Mouse (Mus musculus): ENCODE results near the gene Zfp1. TPM values are rescaled to one million over a fixed set of nuclear protein-coding genes. Genes with fewer than 3 reads are reported as not detected.
A peak's percentile ranks its signal among the peaks of the same experiment; 100 is the strongest.

The Zfp1 gene
- total RNA-seq, 2 experiments from 2014 or later: 6.4 to 6.5 TPM

DNA sequence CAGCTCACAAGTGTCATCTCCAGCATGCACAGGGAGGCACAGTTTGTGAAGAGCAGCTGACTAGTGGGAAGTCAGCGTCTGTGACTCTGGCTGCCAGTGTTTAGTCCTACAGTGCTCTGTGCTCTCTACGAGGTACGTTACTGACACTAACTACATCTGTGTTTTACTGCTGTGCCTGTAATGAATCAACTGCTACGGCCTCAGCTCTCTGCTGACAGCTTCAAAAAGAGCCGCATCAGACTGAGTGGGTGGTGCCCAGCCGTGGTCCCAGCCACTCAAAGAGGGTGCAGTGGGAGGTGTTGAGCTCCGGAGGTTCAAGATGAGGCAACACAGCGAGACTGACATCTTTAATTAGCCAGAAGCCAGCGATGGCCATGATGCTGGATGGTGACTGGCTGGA, 68.9 kb downstream of the Zfp1 start:
- DNase-seq (ENCODE audit: low spot score in 2 of 2): no peak

- DNase-seq (ENCODE audit: low spot score in 2 of 2): peak; percentile 52 to 61
Measured at GRCm38 (mm10) chr8:111712588-111712987, 69.4 kb downstream of the Zfp1 start.

DNA sequence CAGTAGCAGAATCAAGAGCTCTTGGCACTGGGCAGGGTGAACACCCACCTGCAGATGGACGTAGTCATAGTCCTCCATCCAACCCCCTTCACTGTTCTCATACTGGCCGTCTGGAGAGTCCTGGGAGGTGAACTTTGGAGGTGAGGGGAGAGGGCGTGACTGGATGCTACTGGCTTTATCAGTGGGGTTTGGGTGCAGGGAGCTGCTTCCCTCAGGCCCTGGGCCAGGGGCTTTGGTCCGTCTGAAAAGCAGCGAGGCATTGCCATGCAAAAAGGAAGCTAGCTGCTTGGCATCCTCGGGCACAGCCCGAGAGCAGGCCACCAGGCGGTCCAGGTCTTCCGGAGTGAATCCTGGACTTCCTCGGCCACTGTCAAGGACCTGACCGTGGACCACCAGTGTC, 70.1 kb downstream of the Zfp1 start:
- no peak for DNase-seq (ENCODE audit: low spot score in 2 of 2)

GRCm38 (mm10) chr8:111713817-111714216, 70.6 kb downstream of the Zfp1 start:
- DNase-seq (ENCODE audit: low spot score in 2 of 2): no peak

DNA sequence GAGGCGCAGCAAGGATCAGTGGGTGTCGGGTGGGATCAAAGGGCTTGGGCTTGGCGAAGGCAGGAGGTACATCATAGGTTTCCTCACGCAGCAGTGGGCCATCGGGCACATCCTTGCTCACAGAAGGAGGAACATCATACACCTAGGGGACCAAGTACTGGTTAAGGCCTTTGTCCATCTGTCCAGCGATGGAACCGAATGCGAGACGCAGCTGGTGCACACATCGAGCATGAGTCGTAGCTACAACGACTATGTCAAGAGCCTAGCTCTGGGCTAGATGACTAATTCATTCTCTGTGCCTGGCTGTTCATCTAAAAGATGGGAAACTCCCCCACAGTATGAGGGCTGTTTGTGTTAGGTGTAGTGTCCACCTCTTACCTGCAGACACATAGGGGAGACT, 71.1 kb downstream of the Zfp1 start:
- no peak for DNase-seq (ENCODE audit: low spot score in 2 of 2)

- peak in 1 of 2 experiments; percentile 10 for DNase-seq (ENCODE audit: low spot score in 2 of 2)
Measured at GRCm38 (mm10) chr8:111715514-111715913, 72.3 kb downstream of the Zfp1 start.

GRCm38 (mm10) chr8:111716603-111717487, 73.6 kb downstream of the Zfp1 start:
- peak; percentile 43 to 47 for DNase-seq (ENCODE audit: low spot score in 2 of 2)

DNA sequence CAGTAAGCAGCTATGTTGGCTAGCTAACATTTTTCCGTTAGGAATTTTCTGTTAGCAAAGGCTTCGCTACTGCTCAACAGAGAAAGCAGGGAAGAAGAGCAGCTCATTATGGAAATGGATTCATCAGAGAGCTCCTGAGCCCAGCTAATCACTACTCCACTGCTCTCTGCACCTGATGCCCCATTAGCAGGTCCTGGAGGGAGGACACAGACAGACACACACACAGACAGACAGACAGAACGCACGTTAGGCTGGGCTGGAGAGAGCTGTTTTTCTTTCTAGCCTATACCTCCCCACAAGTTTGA, 74.2 kb downstream of the Zfp1 start:
- no peak for DNase-seq (ENCODE audit: low spot score in 2 of 2)

DNA sequence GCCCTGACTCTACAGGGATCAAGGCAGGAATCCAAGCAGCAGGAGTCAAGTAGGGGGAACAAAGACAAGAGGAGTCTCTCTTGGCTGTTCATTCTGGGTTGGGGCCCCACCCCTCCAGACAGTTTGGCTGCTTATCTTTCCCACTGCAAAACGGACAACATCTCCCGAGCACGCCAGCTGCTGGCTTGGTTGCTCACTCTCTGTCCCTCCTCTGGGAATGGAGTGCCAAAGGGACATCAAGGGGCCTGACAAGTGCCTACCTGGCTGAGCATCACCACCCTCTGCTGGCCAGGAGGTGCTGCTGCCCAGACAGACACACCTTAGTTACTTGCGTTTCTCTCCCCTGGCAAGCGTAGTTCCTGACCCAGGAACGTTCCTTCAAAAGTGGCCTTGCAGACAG, 74.7 kb downstream of the Zfp1 start:
- DNase-seq (ENCODE audit: low spot score in 2 of 2): peak in 1 of 2 experiments; percentile 16

- DNase-seq (ENCODE audit: low spot score in 2 of 2): peak; percentile 5 to 16
Measured at GRCm38 (mm10) chr8:111718937-111719336, 75.7 kb downstream of the Zfp1 start.

DNA sequence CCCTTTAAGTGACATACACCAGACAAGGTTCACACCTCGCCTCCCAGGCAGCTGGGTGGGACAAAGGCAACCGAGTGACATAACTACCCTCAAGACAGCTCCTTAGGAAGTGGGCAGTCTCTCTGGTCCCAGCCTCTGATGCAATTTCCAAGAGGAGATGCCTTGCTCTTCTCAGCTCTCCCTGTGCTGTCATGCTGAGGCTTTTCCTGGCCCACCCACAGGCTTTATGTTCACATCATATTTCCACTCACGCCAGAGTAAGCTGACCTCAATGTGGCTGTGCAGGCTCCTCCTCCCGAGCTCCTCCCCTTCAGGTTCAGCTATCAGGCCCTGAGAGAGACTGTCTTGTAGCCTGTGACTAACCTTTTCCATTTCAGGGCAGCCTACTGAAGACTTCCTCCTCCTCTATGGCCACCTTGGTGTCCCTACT, 76.9 kb downstream of the Zfp1 start:
- peak in 1 of 2 experiments; percentile 20 for DNase-seq (ENCODE audit: low spot score in 2 of 2)

Small RNA genes within 50 kb of the gene (microRNA-seq; reads per million reads assigned to microRNA genes)
- gene Mir7076 (ENCODE audit: borderline number of aligned reads in 2 of 2): 0 reads per million in 2 experiments

Other genes starting within 250 kb of the Zfp1 start
- 10 to 100 TPM in 1 of 2 experiments, not detected in 1; 14.6 TPM for gene Fa2h, start 249.6 kb upstream of the Zfp1 start, total RNA-seq (2021)
- gene Wdr59, start 121.3 kb upstream of the Zfp1 start, total RNA-seq (2021): 10 to 100 TPM in 1 of 2 experiments, 1 to 10 TPM in 1; 9.2 to 10.3 TPM
- gene Znrf1, start 107.3 kb upstream of the Zfp1 start, total RNA-seq (2021): 10 to 100 TPM; 31.0 to 36.3 TPM
- gene Ldhd, start 13.0 kb upstream of the Zfp1 start, total RNA-seq (2021): 100 to 1,000 TPM in 1 of 2 experiments, 10 to 100 TPM in 1; 65.1 to 101 TPM
- gene Ctrb1, start 47.6 kb downstream of the Zfp1 start, total RNA-seq (2021): not detected
- gene Bcar1, start 100.4 kb downstream of the Zfp1 start, total RNA-seq (2021): 100 to 1,000 TPM in 1 of 2 experiments, 10 to 100 TPM in 1; 83.9 to 120 TPM
- gene Cfdp1, start 210.9 kb downstream of the Zfp1 start, total RNA-seq (2021): 10 to 100 TPM; 68.2 to 77.9 TPM
- gene Tmem170, start 233.3 kb downstream of the Zfp1 start, total RNA-seq (2021): 1 to 10 TPM; 5.6 to 6.6 TPM

Data from adrenal gland, adult 18-20 months (tissue).